In the genomic region with DNA sequence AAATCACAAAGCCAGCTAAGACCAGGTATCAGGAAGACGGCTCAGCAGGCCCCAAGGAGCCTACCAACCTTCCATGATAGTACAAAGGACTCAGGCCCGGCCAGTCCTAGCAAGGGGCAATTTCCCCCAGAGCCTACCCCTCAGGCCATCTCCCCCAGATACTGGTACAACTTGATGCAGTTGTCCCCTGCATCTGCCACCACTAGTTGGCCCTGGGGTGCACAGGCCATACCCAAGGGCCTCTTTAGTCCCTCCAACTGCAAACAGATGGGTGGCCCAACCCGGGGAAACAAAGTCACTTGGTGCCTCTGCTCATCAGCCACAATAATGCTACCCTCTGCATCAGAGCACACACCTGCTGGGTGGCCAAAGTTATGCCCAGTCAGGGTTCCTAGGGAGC, we compare ENCODE assay signal across 25 mouse cellular contexts. TPM values are rescaled to one million over a fixed set of nuclear protein-coding genes. Genes with fewer than 3 reads are reported as not detected.
A peak's percentile ranks its signal among the peaks of the same experiment; 100 is the strongest.
DNase-seq lines count a peak whose midpoint lies in the region; ATAC-seq and TF ChIP-seq lines count a peak whose summit lies in the region.
"Had no signal": no experiment of that assay in that cellular context is flagged by ENCODE, and none has a peak within 500 bp of the region (broad histone marks: within the 10 kb centered on the region; RNA-seq: fewer than 3 reads in every experiment).

No protein-coding gene starts in this region.

- H3K4me3 ChIP-seq in heart, embryonic 10.5 days, result peak overlapping the region; percentile 1; the same call in 1 of the 2 replicates
- H3K4me3 ChIP-seq in lung, embryonic 14.5 days (ENCODE audit: low read depth, low read length), result no peak overlapping the region
- H3K4me3 ChIP-seq in liver, embryonic 15.5 days (replicated peaks), result peak overlapping the region; percentile 83
- H3K4me3 ChIP-seq: forebrain, embryonic 13.5 days; midbrain, embryonic 12.5 days had no signal

- H3K27me3 ChIP-seq in heart, embryonic 10.5 days (ENCODE audit: insufficient read depth, poor library complexity, severe bottlenecking), result peaks cover 21% of the 10 kb centered on the region; the same call in 1 of the 2 replicates
- no peaks in the 10 kb centered on the region for H3K27me3 ChIP-seq in lung, embryonic 14.5 days (ENCODE audit: insufficient read depth, low read length)
- H3K27me3 ChIP-seq in liver, embryonic 15.5 days, result no peaks in the 10 kb centered on the region
- H3K27me3 ChIP-seq: forebrain, embryonic 13.5 days; limb, embryonic 15.5 days had no signal

- no peak for ATAC-seq in lung, embryonic 14.5 days (ENCODE audit: insufficient read depth)
- peak; percentile 37 for ATAC-seq in erythroblast, adult 5-6 weeks (replicated peaks; ENCODE audit: low FRiP score, poor library complexity, severe bottlenecking)
- peak; percentile 36 for ATAC-seq in liver, embryonic 15.5 days (ENCODE audit: insufficient read depth)
- ATAC-seq: forebrain, embryonic 13.5 days; hindbrain, embryonic 16.5 days had no signal

- no peaks in the 10 kb centered on the region for H3K9me3 ChIP-seq in heart, embryonic 10.5 days
- H3K9me3 ChIP-seq in lung, embryonic 14.5 days (ENCODE audit: low read depth, low read length), result no peaks in the 10 kb centered on the region
- no peaks in the 10 kb centered on the region for H3K9me3 ChIP-seq in liver, embryonic 15.5 days (replicated peaks)
- H3K9me3 ChIP-seq: forebrain, embryonic 13.5 days; limb, embryonic 15.5 days; midbrain, embryonic 12.5 days had no signal

- H3K4me2 ChIP-seq in lung, embryonic 14.5 days, result no peak overlapping the region
- peak overlapping the region; percentile 79 for H3K4me2 ChIP-seq in liver, embryonic 15.5 days
- H3K4me2 ChIP-seq: forebrain, embryonic 13.5 days; limb, embryonic 15.5 days; midbrain, embryonic 12.5 days had no signal

- peaks cover 8% of the 10 kb centered on the region; the same call in 1 of the 2 replicates for H3K36me3 ChIP-seq in heart, embryonic 10.5 days
- peaks cover 7% of the 10 kb centered on the region for H3K36me3 ChIP-seq in lung, embryonic 14.5 days (ENCODE audit: insufficient read depth)
- H3K36me3 ChIP-seq in liver, embryonic 15.5 days (replicated peaks), result peaks cover 28% of the 10 kb centered on the region
- H3K36me3 ChIP-seq: midbrain, embryonic 12.5 days had no signal

- no peak for DNase-seq in heart, embryonic 10.5 days (ENCODE audit: low spot score)
- DNase-seq in heart, postnatal 4 days, result no peak
- no peak for DNase-seq in lung, embryonic 14.5 days
- DNase-seq in lung, postnatal 36 days, result no peak
- no peak for DNase-seq in cerebellum, postnatal 10 days
- DNase-seq in adipocyte (ENCODE audit: low spot score), result no peak
- DNase-seq: adrenal gland, postnatal 14 days; cerebellum, adult 8-10 months; kidney, adult 11 months; kidney, postnatal 25 days; layer of hippocampus, adult 9-11 months; lung, postnatal 14 days; right cerebral cortex, postnatal 25 days; thymus, adult 18-20 months had no signal

- no peak for TF ChIP-seq CTCF in lung, embryonic 14.5 days (IDR thresholded peaks at IDR 0.05; ENCODE audit: low read depth)

- peak overlapping the region; percentile 75 for H3K27ac ChIP-seq in heart, embryonic 10.5 days
- peak overlapping the region; percentile 40; the same call in 1 of the 2 replicates for H3K27ac ChIP-seq in lung, embryonic 14.5 days (ENCODE audit: low read depth)
- peak overlapping the region; percentile 99 for H3K27ac ChIP-seq in liver, embryonic 15.5 days (replicated peaks)
- H3K27ac ChIP-seq: forebrain, embryonic 13.5 days; limb, embryonic 15.5 days; midbrain, embryonic 12.5 days had no signal

- no peak overlapping the region for H3K9ac ChIP-seq in lung, embryonic 14.5 days
- peak overlapping the region; percentile 69 for H3K9ac ChIP-seq in liver, embryonic 15.5 days
- H3K9ac ChIP-seq: forebrain, embryonic 13.5 days; limb, embryonic 15.5 days; midbrain, embryonic 12.5 days had no signal

- 78% methylated on average over 3 of the region's 3 CpGs for WGBS in heart, embryonic 10.5 days
- whole genome bisulfite sequencing in lung, embryonic 14.5 days, result 79% methylated on average over 3 of the region's 3 CpGs
- 23% methylated on average over 3 of the region's 3 CpGs for WGBS in liver, embryonic 15.5 days (ENCODE audit: insufficient replicate concordance)

- H3K4me1 ChIP-seq in heart, embryonic 10.5 days, result peaks cover 46% of the 10 kb centered on the region
- no peaks in the 10 kb centered on the region; the same call in 1 of the 2 replicates for H3K4me1 ChIP-seq in lung, embryonic 14.5 days (ENCODE audit: insufficient read depth)
- peaks cover 83% of the 10 kb centered on the region for H3K4me1 ChIP-seq in liver, embryonic 15.5 days (replicated peaks)

RNA-seq across cellular contexts. Expression of a gene that starts 1.5 kb away (rescaled TPM):
- 71.8 and 90.0 TPM in 2 replicates for polyA plus RNA-seq in heart, embryonic 10.5 days (2016; fragmentation: Nextera tagmentation; extraction: Ambion mirVana)
- 10 to 100 TPM; 86.0 to 89.4 TPM for total RNA-seq in heart, postnatal 4 days (2021)
- polyA plus RNA-seq in lung, embryonic 14.5 days (2014; fragmentation: Nextera tagmentation; extraction: Ambion mirVana), result 65.9 and 69.0 TPM in 2 replicates
- total RNA-seq in erythroblast, adult 5-6 weeks (2015; ENCODE audit: low replicate concordance), result 1,336 and 1,664 TPM in 2 replicates
- 1,480 and 1,728 TPM in 2 replicates for total RNA-seq in erythroblast, adult 5-6 weeks (2017; ENCODE audit: low replicate concordance)
- polyA plus RNA-seq in liver, embryonic 15.5 days (2015; fragmentation: Nextera tagmentation; extraction: Ambion mirVana), result 156 and 174 TPM in 2 replicates

RNA-seq across cellular contexts. Expression of a gene that starts 1.5 kb away (rescaled TPM):
- 0.15 and 0.85 TPM in 2 replicates for polyA plus RNA-seq in heart, embryonic 10.5 days (2016; fragmentation: Nextera tagmentation; extraction: Ambion mirVana)
- total RNA-seq in heart, postnatal 4 days (2021), result not detected
- not detected in 2 replicates for polyA plus RNA-seq in lung, embryonic 14.5 days (2014; fragmentation: Nextera tagmentation; extraction: Ambion mirVana)
- total RNA-seq in erythroblast, adult 5-6 weeks (2015; ENCODE audit: low replicate concordance), result 49.2 and 66.7 TPM in 2 replicates
- total RNA-seq in erythroblast, adult 5-6 weeks (2017; ENCODE audit: low replicate concordance), result 40.7 and 62.0 TPM in 2 replicates
- 6.1 and 6.7 TPM in 2 replicates for polyA plus RNA-seq in liver, embryonic 15.5 days (2015; fragmentation: Nextera tagmentation; extraction: Ambion mirVana)
- total RNA-seq: CH12.LX; left cerebral cortex, postnatal 10 days had no signal
- polyA plus RNA-seq: forebrain, embryonic 13.5 days; neural tube, embryonic 14.5 days had no signal

RNA-seq across cellular contexts. Expression of a gene that starts 9.1 kb away (rescaled TPM):
- 0.20 and 0.55 TPM in 2 replicates for polyA plus RNA-seq in heart, embryonic 10.5 days (2016; fragmentation: Nextera tagmentation; extraction: Ambion mirVana)
- total RNA-seq in heart, postnatal 4 days (2021), result not detected
- 0.16 and 0.26 TPM in 2 replicates for polyA plus RNA-seq in lung, embryonic 14.5 days (2014; fragmentation: Nextera tagmentation; extraction: Ambion mirVana)
- not detected in 2 replicates for total RNA-seq in erythroblast, adult 5-6 weeks (2015; ENCODE audit: low replicate concordance)
- not detected in 2 replicates for total RNA-seq in erythroblast, adult 5-6 weeks (2017; ENCODE audit: low replicate concordance)
- 0.23 and 0.37 TPM in 2 replicates for polyA plus RNA-seq in liver, embryonic 15.5 days (2015; fragmentation: Nextera tagmentation; extraction: Ambion mirVana)
- total RNA-seq: adrenal gland, postnatal 14 days; CH12.LX; left cerebral cortex, postnatal 10 days had no signal
- polyA plus RNA-seq: embryonic facial prominence, embryonic 14.5 days; forebrain, embryonic 13.5 days; heart, embryonic 16.5 days had no signal

RNA-seq across cellular contexts. Expression of a gene that starts 23.7 kb away (rescaled TPM):
- polyA plus RNA-seq in heart, embryonic 10.5 days (2016; fragmentation: Nextera tagmentation; extraction: Ambion mirVana), result 22.2 and 24.4 TPM in 2 replicates
- 10 to 100 TPM; 16.1 to 16.6 TPM for total RNA-seq in heart, postnatal 4 days (2021)
- polyA plus RNA-seq in lung, embryonic 14.5 days (2014; fragmentation: Nextera tagmentation; extraction: Ambion mirVana), result 15.3 and 15.4 TPM in 2 replicates
- 2.3 and 6.7 TPM in 2 replicates for total RNA-seq in erythroblast, adult 5-6 weeks (2015; ENCODE audit: low replicate concordance)
- 1.2 and 1.5 TPM in 2 replicates for total RNA-seq in erythroblast, adult 5-6 weeks (2017; ENCODE audit: low replicate concordance)
- polyA plus RNA-seq in liver, embryonic 15.5 days (2015; fragmentation: Nextera tagmentation; extraction: Ambion mirVana), result 6.6 and 8.4 TPM in 2 replicates

RNA-seq across cellular contexts. Expression of a gene that starts 42.4 kb away (rescaled TPM):
- 20.1 and 21.4 TPM in 2 replicates for polyA plus RNA-seq in heart, embryonic 10.5 days (2016; fragmentation: Nextera tagmentation; extraction: Ambion mirVana)
- 10 to 100 TPM; 13.0 to 16.7 TPM for total RNA-seq in heart, postnatal 4 days (2021)
- 26.7 and 30.5 TPM in 2 replicates for polyA plus RNA-seq in lung, embryonic 14.5 days (2014; fragmentation: Nextera tagmentation; extraction: Ambion mirVana)
- 1.2 and 1.5 TPM in 2 replicates for total RNA-seq in erythroblast, adult 5-6 weeks (2015; ENCODE audit: low replicate concordance)
- total RNA-seq in erythroblast, adult 5-6 weeks (2017; ENCODE audit: low replicate concordance), result 1.4 and 2.4 TPM in 2 replicates
- 9.7 and 11.4 TPM in 2 replicates for polyA plus RNA-seq in liver, embryonic 15.5 days (2015; fragmentation: Nextera tagmentation; extraction: Ambion mirVana)

Comparison
In these comparisons a context has a peak if more than half of its experiments do, and no peak if none do; other contexts are left out.
1. H3K27ac ChIP-seq: peak in every context shown above with its lines; median percentile 99 in liver, embryonic 15.5 days; 75 in heart, embryonic 10.5 days; 40 in lung, embryonic 14.5 days.